Mouse (Mus musculus): ENCODE data around the gene Wdr25.

Gene Wdr25

DNA sequence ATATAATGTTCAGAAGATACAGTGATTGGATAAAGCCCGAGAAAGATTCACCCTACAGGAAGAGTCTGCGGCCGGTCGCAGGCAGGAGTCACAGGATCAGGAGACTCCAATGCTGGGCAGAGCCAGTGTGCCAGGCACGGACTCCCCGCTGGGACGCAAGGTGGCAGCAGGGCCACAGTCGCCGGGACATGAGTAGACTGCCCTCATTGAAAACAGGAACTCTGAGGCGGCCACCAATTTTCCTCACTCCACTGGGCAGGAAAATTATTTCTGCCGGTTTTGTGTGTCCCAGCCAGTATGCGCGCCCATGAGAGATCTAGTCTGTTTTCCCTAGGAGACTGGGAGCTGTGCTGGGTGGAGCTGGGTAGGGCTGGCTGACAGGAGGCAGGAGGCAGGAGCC lies 177.8 kb downstream of the Wdr25 start:
- DNase-seq = no peak

DNA sequence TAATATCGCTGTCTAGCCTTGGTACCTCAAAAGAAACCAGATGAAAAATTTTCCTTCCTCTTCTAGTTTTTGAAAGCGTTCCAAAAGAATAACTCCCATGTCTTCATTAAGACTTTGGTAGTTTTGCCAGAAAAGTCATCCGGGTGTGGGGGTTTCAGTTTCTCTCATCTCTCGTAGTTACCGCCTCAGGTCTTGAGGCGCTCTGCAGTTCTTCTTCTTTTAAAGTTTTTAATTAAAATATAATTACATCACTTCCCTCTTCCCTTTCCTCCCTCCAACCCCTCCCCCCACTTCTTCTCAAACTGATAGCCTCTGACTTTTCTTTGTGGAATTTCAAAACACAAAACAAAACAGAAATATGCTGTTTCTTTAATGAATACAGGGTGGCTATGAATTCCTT lies 180.7 kb downstream of the Wdr25 start:
- DNase-seq = no peak

DNA sequence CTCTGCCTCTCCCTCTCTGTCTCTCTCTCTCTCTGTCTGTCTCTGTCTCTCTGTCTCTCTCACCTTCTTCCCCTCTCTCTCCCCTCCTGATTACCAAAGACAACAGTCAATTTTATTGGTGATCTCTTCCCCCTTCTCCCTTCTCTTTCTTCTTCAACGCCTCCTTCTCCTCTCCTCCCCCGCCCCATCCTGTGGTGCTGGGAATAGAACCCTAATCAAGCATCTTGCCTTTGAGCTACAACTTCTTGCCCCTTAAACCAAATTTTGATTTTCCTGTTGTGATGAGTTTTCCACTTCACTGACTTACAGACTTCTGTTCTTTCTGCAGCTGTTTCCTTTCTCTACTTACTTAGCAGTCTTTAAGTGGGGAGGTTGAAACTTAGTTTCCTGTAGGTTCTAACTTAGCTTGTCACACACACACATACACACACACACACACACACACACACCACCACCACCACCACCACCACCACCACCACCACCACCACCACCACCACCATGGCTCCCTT lies 181.4 kb downstream of the Wdr25 start:
- no peak for DNase-seq

DNA sequence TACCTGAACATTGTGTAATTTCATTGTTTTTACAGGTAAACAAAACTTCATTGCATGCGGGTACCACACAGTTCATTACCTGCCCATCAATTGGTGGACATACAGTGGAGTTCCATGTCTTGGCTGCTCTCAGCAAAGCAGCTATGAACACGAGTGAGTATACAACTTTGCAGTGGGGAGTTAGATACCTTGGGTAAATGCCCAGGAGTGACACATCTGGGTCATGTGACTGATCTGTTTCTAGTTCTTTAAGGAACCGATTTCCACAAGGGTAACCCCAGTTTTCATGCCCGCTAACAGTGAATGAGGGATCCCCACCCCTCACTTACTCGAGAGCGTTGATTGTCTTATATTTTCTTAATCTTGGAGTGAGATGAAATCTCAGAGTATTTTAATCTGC lies 183.6 kb downstream of the Wdr25 start:
- no peak for DNase-seq
